Mouse (Mus musculus) liver, adult 2 months (tissue): Measurements from ENCODE around the gene Cngb1. TPM values are rescaled to one million over a fixed set of nuclear protein-coding genes. Genes with fewer than 3 reads are reported as not detected.
A peak's percentile ranks its signal among the peaks of the same experiment; 100 is the strongest.

Experiments used
- DNase-seq: peaks from one replicate; pipeline ENCODE4 v3.0.0-alpha.2; 2011; ENCODE audit warnings: low read depth, low spot score; ENCODE audit errors: extremely low read depth
- H3K27ac ChIP-seq: fragments of 200-500 bp; replicated peaks from 2 replicates; pipeline ENCODE4 v1.5.1; 2012; ENCODE audit warnings: low read depth, mild to moderate bottlenecking, control low read depth, inconsistent platforms, low read length; ENCODE audit not compliant: insufficient read depth
- H3K27me3 ChIP-seq: fragments of 200-500 bp; 2 replicates; pipeline ENCODE4 v1.6.1; 2012; ENCODE audit warnings: mild to moderate bottlenecking, moderate library complexity, low read length, inconsistent platforms; ENCODE audit not compliant: control insufficient read depth, insufficient read depth
- H3K36me3 ChIP-seq: fragments of 200-500 bp; 2 replicates; pipeline ENCODE4 v1.6.1; 2012; ENCODE audit warnings: low read length, inconsistent platforms; ENCODE audit not compliant: control insufficient read depth, insufficient read depth
- H3K4me1 ChIP-seq: fragments of 200-500 bp; 2 replicates; pipeline ENCODE4 v1.6.1; 2011; ENCODE audit warnings: low read length; ENCODE audit not compliant: control insufficient read depth, insufficient read depth
- H3K4me3 ChIP-seq: fragments of 200-500 bp; 2 replicates; pipeline ENCODE4 v1.5.1; 2011; ENCODE audit warnings: low read depth, mild to moderate bottlenecking, control low read depth, low read length, moderate library complexity; ENCODE audit not compliant: insufficient read depth
- H3K79me2 ChIP-seq: fragments of 200-500 bp; 2 replicates; pipeline ENCODE4 v1.6.1; 2012; ENCODE audit warnings: inconsistent platforms, mild to moderate bottlenecking, low read length, moderate library complexity; ENCODE audit not compliant: control insufficient read depth, insufficient read depth
- H3K9ac ChIP-seq: fragments of 200-500 bp; 2 replicates; pipeline ENCODE4 v1.6.1; 2012; ENCODE audit warnings: low read depth, mild to moderate bottlenecking, control low read depth, inconsistent platforms, low read length
- CTCF ChIP-seq: fragments of 200-500 bp; IDR thresholded peaks from 2 replicates; pipeline ENCODE4 v1.5.1; 2011; ENCODE audit warnings: low read depth, low read length, control low read depth
- POLR2A ChIP-seq: fragments of 200-500 bp; IDR thresholded peaks from 2 replicates; pipeline ENCODE4 v1.6.1; 2011; ENCODE audit warnings: low read length, control low read depth; ENCODE audit not compliant: insufficient read depth; ENCODE audit errors: extremely low read depth
- WGBS: fragments of 180-500 bp; shearing (Covaris S2); methylation state at CpG from one replicate; pipeline ENCODE4 v1.1.7; 2018; 5-methylcytosine and 5-hydroxymethylcytosine counted together
- polyA plus RNA-seq: library from polyadenylated mRNA; depleted of rRNA; stranded (reverse); fragments of >200 nt; gene quantifications from 2 replicates; pipeline ENCODE4 v1.2.3, GENCODE M21; 2012
- total RNA-seq: library from RNA; depleted of rRNA; stranded (reverse); fragments of >200 nt; gene quantifications from 2 replicates; pipeline ENCODE4 v1.2.3, GENCODE M21; 2014

Cngb1 gene
- total and polyA plus RNA-seq, 2 experiments: under 0.01 to 0.39 TPM

- Histone ChIP-seq H3K4me3 (no peak within 1 kb of the TSS), H3K27ac (no peak within 1 kb of the TSS), H3K4me1 (no peaks in the 10 kb centered on the region), H3K9ac (no peak within 1 kb of the TSS), H3K79me2 (no peaks in the 10 kb centered on the region), H3K36me3 (no peaks in the 10 kb centered on the region), H3K27me3 (no peaks in the 10 kb centered on the region)
- no peak for TF ChIP-seq POLR2A
- no peak for TF ChIP-seq CTCF
- no peak for DNase-seq
- 70% methylated on average over 6 of the region's 6 CpGs for WGBS
Measured at GRCm38 (mm10) chr8:95310342-95310970, 4.1 kb upstream of the Cngb1 start, which contains the start of gene Tepp. Tepp (plus strand) TSS chr8:95310566.

- no peaks in the 10 kb centered on the region for H3K36me3 ChIP-seq
- no peak for TF ChIP-seq CTCF
- H3K4me3 ChIP-seq: no peak overlapping the region
- no peaks in the 10 kb centered on the region for H3K4me1 ChIP-seq
- H3K27me3 ChIP-seq: no peaks in the 10 kb centered on the region
- no peaks in the 10 kb centered on the region for H3K79me2 ChIP-seq
- H3K27ac ChIP-seq: no peak overlapping the region
- WGBS: 40% methylated on average over 4 of the region's 4 CpGs
- no peak overlapping the region for H3K9ac ChIP-seq
- DNase-seq: peak; percentile 6
Measured at GRCm38 (mm10) chr8:95305526-95305925, 859 bp downstream of the Cngb1 start.

- no peaks in the 10 kb centered on the region for H3K4me1 ChIP-seq
- H3K9ac ChIP-seq: no peak overlapping the region
- no peak overlapping the region for H3K4me3 ChIP-seq
- no peaks in the 10 kb centered on the region for H3K36me3 ChIP-seq
- 24% methylated on average over 5 of the region's 5 CpGs for WGBS
- H3K27ac ChIP-seq: no peak overlapping the region
- no peaks in the 10 kb centered on the region for H3K79me2 ChIP-seq
- no peaks in the 10 kb centered on the region for H3K27me3 ChIP-seq
- DNase-seq: peak; percentile 25
- TF ChIP-seq CTCF (peak; percentile 73), POLR2A (no peak)
Measured at GRCm38 (mm10) chr8:95302410-95302809, 4.0 kb downstream of the Cngb1 start.

GRCm38 (mm10) chr8:95293891-95294290 lies 12.5 kb downstream of the Cngb1 start:
- H3K27me3 ChIP-seq: no peaks in the 10 kb centered on the region
- no peaks in the 10 kb centered on the region for H3K79me2 ChIP-seq
- peak overlapping the region; percentile 38; the same call in 1 of the 2 replicates for H3K9ac ChIP-seq
- no peak for DNase-seq
- no peaks in the 10 kb centered on the region for H3K36me3 ChIP-seq
- 80% methylated on average over 7 of the region's 7 CpGs for WGBS
- no peaks in the 10 kb centered on the region; the same call in 1 of the 2 replicates for H3K4me1 ChIP-seq
- no peak overlapping the region for H3K27ac ChIP-seq
- TF ChIP-seq CTCF (no peak), POLR2A (no peak)
- H3K4me3 ChIP-seq: peak overlapping the region; percentile 25

GRCm38 (mm10) chr8:95293172-95293571 lies 13.2 kb downstream of the Cngb1 start:
- WGBS: 56% methylated on average over 11 of the region's 11 CpGs
- Histone ChIP-seq H3K9ac (peak overlapping the region; percentile 65), H3K4me3 (peak overlapping the region; percentile 39; the same call in 1 of the 2 replicates), H3K36me3 (no peaks in the 10 kb centered on the region), H3K27me3 (no peaks in the 10 kb centered on the region), H3K4me1 (no peaks in the 10 kb centered on the region; the same call in 1 of the 2 replicates), H3K79me2 (no peaks in the 10 kb centered on the region), H3K27ac (0 out of 2 replicates have a peak overlapping the region, but pooled peaks have one; percentile 17)
- no peak for TF ChIP-seq CTCF
- no peak for TF ChIP-seq POLR2A
- DNase-seq: peak; percentile 50

GRCm38 (mm10) chr8:95289066-95289650 lies 17.2 kb downstream of the Cngb1 start:
- no peaks in the 10 kb centered on the region for H3K27me3 ChIP-seq
- H3K4me1 ChIP-seq: no peaks in the 10 kb centered on the region; the same call in 1 of the 2 replicates
- no peaks in the 10 kb centered on the region for H3K36me3 ChIP-seq
- H3K27ac ChIP-seq: no peak overlapping the region
- no peaks in the 10 kb centered on the region for H3K79me2 ChIP-seq
- no peak overlapping the region for H3K9ac ChIP-seq
- no peak for TF ChIP-seq POLR2A
- no peak for TF ChIP-seq CTCF
- 75% methylated on average over 6 of the region's 6 CpGs for WGBS
- H3K4me3 ChIP-seq: no peak overlapping the region
- DNase-seq: no peak
